Mouse (Mus musculus): ENCODE measurements at regions not wholly inside any gene's neighbourhood (a gene's known extent, or its start where the extent isn't known, plus 50 kb on each side); places are given as distances from the start of the nearest gene placed in this dataset.
"Not testable (repeated sequence)": the region's sequence is repeated elsewhere in the genome, so short reads cannot be mapped to it uniquely, and the experiment has no call there.

GRCm38 (mm10) chr3:9101240-9101639 lies 508.6 kb downstream of the Zfp704 start:
- no peak for ATAC-seq
- Histone ChIP-seq H3K36me3 (ENCODE audit: insufficient read depth, low read length) (no peaks in the 10 kb centered on the region), H3K9me3 (ENCODE audit: low read length) (no peaks in the 10 kb centered on the region), H3K27me3 (ENCODE audit: insufficient read depth, low read length) (no peaks in the 10 kb centered on the region), H3K4me3 (ENCODE audit: low read length) (no peak overlapping the region), H3K4me2 (ENCODE audit: low read depth, low read length) (no peak overlapping the region), H3K27ac (no peak overlapping the region), H3K9ac (replicated peaks; ENCODE audit: low read length) (no peak overlapping the region), H3K4me1 (ENCODE audit: insufficient read depth, low read length) (no peaks in the 10 kb centered on the region)
- no peak for TF ChIP-seq CTCF (IDR thresholded peaks at IDR 0.05; ENCODE audit: low read depth)
- DNase-seq (ENCODE audit: low spot score) = no peak
- 60% methylated on average over 3 of the region's 3 CpGs for WGBS

- Histone ChIP-seq H3K4me1 (ENCODE audit: insufficient read depth, low read length) (no peaks in the 10 kb centered on the region), H3K4me3 (ENCODE audit: low read length) (no peak overlapping the region), H3K4me2 (ENCODE audit: low read depth, low read length) (no peak overlapping the region), H3K27ac (no peak overlapping the region), H3K36me3 (ENCODE audit: insufficient read depth, low read length) (no peaks in the 10 kb centered on the region), H3K27me3 (ENCODE audit: insufficient read depth, low read length) (no peaks in the 10 kb centered on the region), H3K9me3 (ENCODE audit: low read length) (no peaks in the 10 kb centered on the region), H3K9ac (replicated peaks; ENCODE audit: low read length) (no peak overlapping the region)
- no peak for TF ChIP-seq CTCF (IDR thresholded peaks at IDR 0.05; ENCODE audit: low read depth)
- no peak for ATAC-seq
- 81% methylated on average over 8 of the region's 8 CpGs for WGBS
- no peak for DNase-seq (ENCODE audit: low spot score)
These were observed 509.1 kb downstream of the Zfp704 start for GRCm38 (mm10) chr3:9100761-9101160.

- Histone ChIP-seq H3K27ac (no peak overlapping the region), H3K36me3 (ENCODE audit: insufficient read depth, low read length) (no peaks in the 10 kb centered on the region), H3K27me3 (ENCODE audit: insufficient read depth, low read length) (no peaks in the 10 kb centered on the region), H3K9me3 (ENCODE audit: low read length) (no peaks in the 10 kb centered on the region), H3K4me3 (ENCODE audit: low read length) (no peak overlapping the region), H3K4me1 (ENCODE audit: insufficient read depth, low read length) (no peaks in the 10 kb centered on the region), H3K4me2 (ENCODE audit: low read depth, low read length) (no peak overlapping the region), H3K9ac (replicated peaks; ENCODE audit: low read length) (no peak overlapping the region)
- no peak for ATAC-seq
- WGBS = 85% methylated on average over 10 of the region's 10 CpGs
- TF ChIP-seq CTCF (IDR thresholded peaks at IDR 0.05; ENCODE audit: low read depth) = no peak
- DNase-seq (ENCODE audit: low spot score) = no peak
These were observed 511.4 kb downstream of the Zfp704 start for GRCm38 (mm10) chr3:9098441-9098840.

- H3K9ac ChIP-seq (replicated peaks; ENCODE audit: low read length) = no peak overlapping the region
- H3K36me3 ChIP-seq (ENCODE audit: insufficient read depth, low read length) = no peaks in the 10 kb centered on the region
- no peak for TF ChIP-seq CTCF (IDR thresholded peaks at IDR 0.05; ENCODE audit: low read depth)
- DNase-seq (ENCODE audit: low spot score) (no peak), ATAC-seq (no peak)
- H3K4me1 ChIP-seq (ENCODE audit: insufficient read depth, low read length) = no peaks in the 10 kb centered on the region
- no peak overlapping the region for H3K4me3 ChIP-seq (ENCODE audit: low read length)
- H3K9me3 ChIP-seq (ENCODE audit: low read length) = no peaks in the 10 kb centered on the region
- no peak overlapping the region for H3K4me2 ChIP-seq (ENCODE audit: low read depth, low read length)
- H3K27ac ChIP-seq = no peak overlapping the region
- 92% methylated on average over 5 of the region's 5 CpGs for WGBS
- no peaks in the 10 kb centered on the region for H3K27me3 ChIP-seq (ENCODE audit: insufficient read depth, low read length)
These were observed 525.8 kb downstream of the Zfp704 start for GRCm38 (mm10) chr3:9084134-9084533.

GRCm38 (mm10) chr3:9082061-9082460 lies 527.8 kb downstream of the Zfp704 start:
- 71% methylated on average over 7 of the region's 7 CpGs for WGBS
- Histone ChIP-seq H3K9me3 (ENCODE audit: low read length) (no peaks in the 10 kb centered on the region), H3K36me3 (ENCODE audit: insufficient read depth, low read length) (no peaks in the 10 kb centered on the region), H3K4me3 (ENCODE audit: low read length) (no peak overlapping the region), H3K27me3 (ENCODE audit: insufficient read depth, low read length) (no peaks in the 10 kb centered on the region), H3K27ac (no peak overlapping the region), H3K9ac (replicated peaks; ENCODE audit: low read length) (no peak overlapping the region), H3K4me2 (ENCODE audit: low read depth, low read length) (no peak overlapping the region), H3K4me1 (ENCODE audit: insufficient read depth, low read length) (no peaks in the 10 kb centered on the region)
- no peak for DNase-seq (ENCODE audit: low spot score)
- no peak for TF ChIP-seq CTCF (IDR thresholded peaks at IDR 0.05; ENCODE audit: low read depth)
- ATAC-seq = no peak

GRCm38 (mm10) chr3:9078201-9078600 lies 531.7 kb downstream of the Zfp704 start:
- TF ChIP-seq CTCF (IDR thresholded peaks at IDR 0.05; ENCODE audit: low read depth) = no peak
- Histone ChIP-seq H3K36me3 (ENCODE audit: insufficient read depth, low read length) (no peaks in the 10 kb centered on the region), H3K4me3 (ENCODE audit: low read length) (no peak overlapping the region), H3K4me2 (ENCODE audit: low read depth, low read length) (no peak overlapping the region), H3K27ac (no peak overlapping the region), H3K9me3 (ENCODE audit: low read length) (no peaks in the 10 kb centered on the region), H3K27me3 (ENCODE audit: insufficient read depth, low read length) (no peaks in the 10 kb centered on the region), H3K9ac (replicated peaks; ENCODE audit: low read length) (no peak overlapping the region), H3K4me1 (ENCODE audit: insufficient read depth, low read length) (no peaks in the 10 kb centered on the region)
- no peak for ATAC-seq
- WGBS = 84% methylated on average over 2 of the region's 2 CpGs
- DNase-seq (ENCODE audit: low spot score) = no peak

GRCm38 (mm10) chr3:9076696-9077095 lies 533.2 kb downstream of the Zfp704 start:
- H3K9ac ChIP-seq (replicated peaks; ENCODE audit: low read length) = no peak overlapping the region
- WGBS = 26% methylated on average over 3 of the region's 3 CpGs
- H3K36me3 ChIP-seq (ENCODE audit: insufficient read depth, low read length) = no peaks in the 10 kb centered on the region
- no peak overlapping the region for H3K4me2 ChIP-seq (ENCODE audit: low read depth, low read length)
- H3K9me3 ChIP-seq (ENCODE audit: low read length) = no peaks in the 10 kb centered on the region
- H3K27ac ChIP-seq = no peak overlapping the region
- no peaks in the 10 kb centered on the region for H3K4me1 ChIP-seq (ENCODE audit: insufficient read depth, low read length)
- 0 out of 2 replicates have a peak, but pooled peaks have one; percentile 56 for ATAC-seq
- TF ChIP-seq CTCF (IDR thresholded peaks at IDR 0.05; ENCODE audit: low read depth) = peak; percentile 78
- DNase-seq (ENCODE audit: low spot score) = peak; percentile 74
- H3K4me3 ChIP-seq (ENCODE audit: low read length) = no peak overlapping the region
- no peaks in the 10 kb centered on the region for H3K27me3 ChIP-seq (ENCODE audit: insufficient read depth, low read length)

- not testable (repeated sequence) for H3K9me3 ChIP-seq (ENCODE audit: low read length); H3K36me3 ChIP-seq (ENCODE audit: insufficient read depth, low read length); H3K4me2 ChIP-seq (ENCODE audit: low read depth, low read length); H3K27me3 ChIP-seq (ENCODE audit: insufficient read depth, low read length); H3K4me1 ChIP-seq (ENCODE audit: insufficient read depth, low read length); ATAC-seq; DNase-seq (ENCODE audit: low spot score); H3K27ac ChIP-seq; H3K9ac ChIP-seq (replicated peaks; ENCODE audit: low read length); H3K4me3 ChIP-seq (ENCODE audit: low read length)
- 82% methylated on average over 13 of the region's 13 CpGs for WGBS
These were observed 537.4 kb downstream of the Zfp704 start for GRCm38 (mm10) chr3:9072471-9072870.

Measured in hindbrain, postnatal 0 days (tissue).